Mouse (Mus musculus): Measurements from ENCODE around the gene Bri3.

Gene Bri3

GRCm38 (mm10) chr5:144243901-144244487 lies at the start of gene Bri3:
Gene Bri3 (plus strand): TSS chr5:144244437.
- no peak for DNase-seq (ENCODE audit: low read depth)

- DNase-seq (ENCODE audit: low read depth) = no peak
These were observed 48.7 kb upstream of the Bri3 start for GRCm38 (mm10) chr5:144195567-144195966.

- DNase-seq (ENCODE audit: low read depth) = peak; percentile 62
These were observed 43.6 kb upstream of the Bri3 start for GRCm38 (mm10) chr5:144200616-144201015.

- DNase-seq (ENCODE audit: low read depth) = no peak
These were observed 41.8 kb upstream of the Bri3 start for GRCm38 (mm10) chr5:144202430-144202829.

- no peak for DNase-seq (ENCODE audit: low read depth)
These were observed 40.8 kb upstream of the Bri3 start for GRCm38 (mm10) chr5:144203398-144203959.

GRCm38 (mm10) chr5:144204303-144204702 lies 39.9 kb upstream of the Bri3 start:
- no peak for DNase-seq (ENCODE audit: low read depth)

- DNase-seq (ENCODE audit: low read depth) = no peak
These were observed 39.3 kb upstream of the Bri3 start for GRCm38 (mm10) chr5:144204911-144205310.

GRCm38 (mm10) chr5:144206069-144206468 lies 38.2 kb upstream of the Bri3 start:
- DNase-seq (ENCODE audit: low read depth) = no peak

GRCm38 (mm10) chr5:144207478-144207877 lies 36.8 kb upstream of the Bri3 start:
- DNase-seq (ENCODE audit: low read depth) = peak; percentile 63

- DNase-seq (ENCODE audit: low read depth) = peak; percentile 74
These were observed 29.8 kb upstream of the Bri3 start for GRCm38 (mm10) chr5:144214453-144214852.

GRCm38 (mm10) chr5:144215992-144216391 lies 28.2 kb upstream of the Bri3 start:
- DNase-seq (ENCODE audit: low read depth) = no peak

GRCm38 (mm10) chr5:144218061-144218460 lies 26.2 kb upstream of the Bri3 start:
- DNase-seq (ENCODE audit: low read depth) = no peak

GRCm38 (mm10) chr5:144219306-144219705 lies 24.9 kb upstream of the Bri3 start:
- no peak for DNase-seq (ENCODE audit: low read depth)

GRCm38 (mm10) chr5:144219936-144220335 lies 24.3 kb upstream of the Bri3 start:
- no peak for DNase-seq (ENCODE audit: low read depth)

GRCm38 (mm10) chr5:144221305-144221704 lies 22.9 kb upstream of the Bri3 start:
- no peak for DNase-seq (ENCODE audit: low read depth)

GRCm38 (mm10) chr5:144222811-144223502 lies 21.3 kb upstream of the Bri3 start:
- DNase-seq (ENCODE audit: low read depth) = no peak

GRCm38 (mm10) chr5:144223503-144223862 lies 20.8 kb upstream of the Bri3 start, which contains the start of gene Tecpr1:
Gene Tecpr1 (minus strand): TSS chr5:144223615.
- peak; percentile 96 for DNase-seq (ENCODE audit: low read depth)

GRCm38 (mm10) chr5:144223899-144224816 lies 20.1 kb upstream of the Bri3 start:
- no peak for DNase-seq (ENCODE audit: low read depth)

GRCm38 (mm10) chr5:144226220-144226619 lies 18.0 kb upstream of the Bri3 start:
- no peak for DNase-seq (ENCODE audit: low read depth)

GRCm38 (mm10) chr5:144230216-144230615 lies 14.0 kb upstream of the Bri3 start:
- no peak for DNase-seq (ENCODE audit: low read depth)

GRCm38 (mm10) chr5:144231410-144231809 lies 12.8 kb upstream of the Bri3 start:
- DNase-seq (ENCODE audit: low read depth) = peak; percentile 68

- DNase-seq (ENCODE audit: low read depth) = no peak
These were observed 11.7 kb upstream of the Bri3 start for GRCm38 (mm10) chr5:144232531-144232930.
